28 mouse cellular contexts compared by ENCODE assay signal in the genomic region with DNA sequence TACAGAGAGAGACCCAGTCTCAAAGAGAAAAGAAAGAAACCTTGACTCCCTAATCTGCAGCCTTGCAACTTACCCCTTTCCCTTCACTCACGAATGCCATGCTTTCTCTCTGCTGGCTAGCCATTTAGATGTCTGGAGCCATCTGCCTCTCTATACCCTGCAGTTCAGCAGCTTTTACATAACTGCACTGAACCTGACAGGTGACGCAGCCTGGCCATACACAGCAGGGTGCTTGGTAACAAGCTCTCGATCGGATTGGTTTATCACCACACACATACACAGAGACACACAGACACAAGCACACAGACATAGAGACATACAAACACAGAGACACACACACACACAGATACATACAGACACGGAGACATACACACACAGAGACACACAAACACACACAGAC.
DNase-seq lines count a peak whose midpoint lies in the region; ATAC-seq lines count a peak whose summit lies in the region.
"Had no signal": no experiment of that assay in that cellular context is flagged by ENCODE, and none has a peak within 500 bp of the region (broad histone marks: within the 10 kb centered on the region; RNA-seq: fewer than 3 reads in every experiment).

No protein-coding gene starts in this region.

- no peak overlapping the region for H3K4me2 ChIP-seq in forebrain, embryonic 12.5 days
- H3K4me2 ChIP-seq: embryonic facial prominence, embryonic 13.5 days; heart, embryonic 13.5 days; hindbrain, embryonic 12.5 days; intestine, embryonic 15.5 days; limb, embryonic 13.5 days; liver, embryonic 12.5 days; midbrain, embryonic 12.5 days; neural tube, embryonic 15.5 days; stomach, embryonic 15.5 days had no signal

- H3K27ac ChIP-seq in forebrain, embryonic 12.5 days = no peak overlapping the region
- H3K27ac ChIP-seq: embryonic facial prominence, embryonic 13.5 days; forebrain, embryonic 10.5 days; heart, embryonic 13.5 days; hindbrain, embryonic 12.5 days; hindbrain, postnatal 0 days; intestine, embryonic 15.5 days; kidney, postnatal 0 days; limb, embryonic 13.5 days; liver, embryonic 12.5 days; midbrain, embryonic 12.5 days; neural tube, embryonic 15.5 days; stomach, embryonic 15.5 days had no signal

- WGBS in forebrain, embryonic 12.5 days = 77% methylated on average over 5 of the region's 5 CpGs

- peaks cover 8% of the 10 kb centered on the region for H3K4me1 ChIP-seq in forebrain, embryonic 12.5 days
- H3K4me1 ChIP-seq: heart, embryonic 13.5 days; intestine, embryonic 15.5 days; stomach, embryonic 15.5 days had no signal

- no peak for ATAC-seq in monocyte, adult 5-6 weeks (replicated peaks; ENCODE audit: insufficient number of reproducible peaks, low FRiP score, low TSS enrichment, poor library complexity, severe bottlenecking)
- ATAC-seq in forebrain, embryonic 12.5 days (ENCODE audit: low FRiP score) = no peak
- ATAC-seq: forebrain, embryonic 16.5 days; hindbrain, postnatal 0 days; intestine, embryonic 15.5 days; liver, embryonic 12.5 days; liver, postnatal 0 days had no signal

- peak; percentile 50 for DNase-seq in thymus, postnatal 4 days
- no peak for DNase-seq in thymus, postnatal 25 days
- peak; percentile 79 to 85 for DNase-seq in cerebellum, adult 18-20 months
- peak; percentile 70 to 72 for DNase-seq in cerebellum, postnatal 10 days
- no peak for DNase-seq in kidney, adult 8-10 months
- DNase-seq: adrenal gland, adult 8-10 months; B cell, adult 2 months; kidney, adult 2 months; kidney, postnatal 4 days; liver, postnatal 0 days; lung, postnatal 4 days; right cerebral cortex, postnatal 25 days had no signal

- H3K36me3 ChIP-seq in forebrain, embryonic 12.5 days (replicated peaks) = peaks cover 64% of the 10 kb centered on the region

- H3K4me3 ChIP-seq in forebrain, embryonic 12.5 days (replicated peaks) = no peak overlapping the region
- H3K4me3 ChIP-seq: embryonic facial prominence, embryonic 13.5 days; forebrain, embryonic 10.5 days; heart, embryonic 13.5 days; hindbrain, embryonic 12.5 days; intestine, embryonic 15.5 days; limb, embryonic 13.5 days; liver, embryonic 12.5 days; megakaryocyte, embryonic 14.5 days; midbrain, embryonic 12.5 days; neural tube, embryonic 15.5 days; stomach, embryonic 15.5 days had no signal

- peaks cover 3% of the 10 kb centered on the region; the same call in 1 of the 2 replicates for H3K9me3 ChIP-seq in forebrain, embryonic 12.5 days
- H3K9me3 ChIP-seq: embryonic facial prominence, embryonic 13.5 days; forebrain, embryonic 10.5 days; heart, embryonic 13.5 days; hindbrain, embryonic 12.5 days; intestine, embryonic 15.5 days; limb, embryonic 13.5 days; liver, embryonic 12.5 days; megakaryocyte, embryonic 14.5 days; midbrain, embryonic 12.5 days; neural tube, embryonic 15.5 days; stomach, embryonic 15.5 days had no signal

- peaks cover 15% of the 10 kb centered on the region for H3K27me3 ChIP-seq in forebrain, embryonic 12.5 days
- H3K27me3 ChIP-seq: embryonic facial prominence, embryonic 13.5 days; heart, embryonic 13.5 days; hindbrain, embryonic 12.5 days; intestine, embryonic 15.5 days; liver, embryonic 12.5 days; megakaryocyte, embryonic 14.5 days; midbrain, embryonic 12.5 days; neural tube, embryonic 15.5 days; stomach, embryonic 15.5 days had no signal

- H3K9ac ChIP-seq in forebrain, embryonic 12.5 days = no peak overlapping the region
- H3K9ac ChIP-seq: embryonic facial prominence, embryonic 13.5 days; heart, embryonic 13.5 days; hindbrain, embryonic 12.5 days; intestine, embryonic 15.5 days; limb, embryonic 13.5 days; liver, embryonic 12.5 days; liver, postnatal 0 days; midbrain, embryonic 12.5 days; neural tube, embryonic 15.5 days; stomach, embryonic 15.5 days had no signal

Comparison
In these comparisons a context has a peak if more than half of its experiments do, and no peak if none do; other contexts are left out.
1. DNase-seq: peak in thymus, postnatal 4 days (single experiment), cerebellum, adult 18-20 months (2 of 2) and cerebellum, postnatal 10 days (2 of 2); none in thymus, postnatal 25 days (single experiment) and kidney, adult 8-10 months (0 of 2).